Mouse (Mus musculus) lung, adult 2 months (tissue): ENCODE data around the gene Emilin2. TPM values are rescaled to one million over a fixed set of nuclear protein-coding genes. Genes with fewer than 3 reads are reported as not detected.

Experiments used
- DNase-seq: peaks from one replicate; pipeline ENCODE4 v3.0.0; 2022
- H3K4me1 ChIP-seq: fragments of 200-500 bp; 2 replicates; pipeline ENCODE4 v1.6.1; 2011; ENCODE audit warnings: low read length; ENCODE audit not compliant: control insufficient read depth, insufficient read depth
- H3K4me3 ChIP-seq: fragments of 200-500 bp; replicated peaks from 2 replicates; pipeline ENCODE3; 2011; ENCODE audit warnings: low read depth, mild to moderate bottlenecking, control low read depth, low read length; ENCODE audit errors: extremely low read depth
- CTCF ChIP-seq: fragments of 200-500 bp; IDR thresholded peaks from 2 replicates; pipeline ENCODE4 v1.5.1; 2011; ENCODE audit warnings: mild to moderate bottlenecking, low read length, control low read depth; ENCODE audit not compliant: insufficient read depth
- POLR2A ChIP-seq: fragments of 200-500 bp; IDR thresholded peaks from 2 replicates; pipeline ENCODE4 v1.6.1; 2011; ENCODE audit warnings: low read depth, mild to moderate bottlenecking, control low read depth, low read length, borderline replicate concordance; ENCODE audit errors: extremely low read depth
- WGBS: fragments of 180-500 bp; shearing (Covaris S2); methylation state at CpG from one replicate; pipeline ENCODE4 v1.1.7; 2018; 5-methylcytosine and 5-hydroxymethylcytosine counted together
- polyA plus RNA-seq: library from polyadenylated mRNA; depleted of rRNA; stranded (reverse); fragments of >200 nt; gene quantifications from 2 replicates; pipeline ENCODE4 v1.2.3, GENCODE M21; 2012; rRNA removed

Emilin2 gene
- polyA plus RNA-seq, 1 experiment = 17.3 TPM

DNA sequence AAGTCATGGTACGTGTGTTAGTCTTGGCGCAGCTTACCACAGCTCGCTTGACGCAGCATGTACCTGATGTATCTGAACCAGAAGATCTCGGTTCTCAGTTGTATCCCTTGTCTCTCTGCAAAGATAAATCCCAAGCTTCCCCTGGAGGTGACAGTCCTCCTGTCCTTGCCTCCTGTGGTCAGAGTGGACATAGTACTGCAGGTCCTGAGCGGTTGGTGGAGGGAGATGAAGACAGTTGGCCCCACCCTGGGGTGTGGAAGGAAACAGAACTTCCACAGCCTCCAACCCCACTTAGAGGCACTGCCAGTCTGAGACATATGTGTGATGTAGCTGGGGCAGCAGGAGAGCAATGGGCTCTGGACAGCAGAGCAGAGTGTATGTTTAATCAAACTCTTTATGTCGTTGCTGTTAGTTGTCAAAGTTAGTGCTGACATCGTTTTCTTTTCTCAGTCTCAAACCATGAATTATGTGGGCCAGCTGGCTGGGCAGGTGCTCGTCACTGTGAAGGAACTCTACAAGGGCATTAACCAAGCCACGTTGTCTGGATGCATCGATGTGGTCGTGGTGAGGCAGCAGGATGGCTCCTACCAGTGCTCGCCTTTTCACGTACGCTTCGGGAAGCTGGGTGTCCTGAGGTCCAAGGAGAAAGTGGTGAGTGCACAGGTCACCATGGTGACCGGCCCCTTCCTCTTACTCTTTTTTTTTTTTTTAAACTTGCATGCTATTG, 97.1 kb downstream of the Emilin2 start:
- WGBS = 68% methylated on average over 17 of the region's 17 CpGs
- DNase-seq = no peak
- TF ChIP-seq POLR2A (no peak), CTCF (no peak)
- H3K4me1 ChIP-seq = peaks cover 7% of the 10 kb centered on the region
- no peak overlapping the region for H3K4me3 ChIP-seq

DNA sequence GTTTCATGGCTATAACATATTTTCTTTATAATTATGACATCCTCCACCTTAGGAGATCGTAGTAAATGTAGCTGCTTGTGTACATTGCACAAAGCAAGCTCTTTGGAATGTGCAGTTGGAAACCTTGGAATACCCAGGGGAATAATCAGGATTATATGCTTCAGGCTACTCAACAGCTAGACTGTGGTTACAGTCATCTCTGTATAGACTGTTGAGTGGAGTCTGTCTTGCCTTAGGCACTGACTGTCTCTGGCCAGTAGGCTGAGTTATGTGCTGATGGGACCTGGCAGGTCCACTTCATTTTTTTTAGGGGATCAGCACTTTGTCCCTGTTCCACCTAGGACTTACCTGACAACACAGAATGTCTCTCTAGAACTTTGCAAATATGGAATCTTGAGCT, 98.1 kb downstream of the Emilin2 start:
- Histone ChIP-seq H3K4me3 (no peak overlapping the region), H3K4me1 (peaks cover 7% of the 10 kb centered on the region)
- no peak for DNase-seq
- TF ChIP-seq CTCF = no peak
- TF ChIP-seq POLR2A = no peak
- whole genome bisulfite sequencing = 81% methylated on average over 1 of the region's 1 CpGs

DNA sequence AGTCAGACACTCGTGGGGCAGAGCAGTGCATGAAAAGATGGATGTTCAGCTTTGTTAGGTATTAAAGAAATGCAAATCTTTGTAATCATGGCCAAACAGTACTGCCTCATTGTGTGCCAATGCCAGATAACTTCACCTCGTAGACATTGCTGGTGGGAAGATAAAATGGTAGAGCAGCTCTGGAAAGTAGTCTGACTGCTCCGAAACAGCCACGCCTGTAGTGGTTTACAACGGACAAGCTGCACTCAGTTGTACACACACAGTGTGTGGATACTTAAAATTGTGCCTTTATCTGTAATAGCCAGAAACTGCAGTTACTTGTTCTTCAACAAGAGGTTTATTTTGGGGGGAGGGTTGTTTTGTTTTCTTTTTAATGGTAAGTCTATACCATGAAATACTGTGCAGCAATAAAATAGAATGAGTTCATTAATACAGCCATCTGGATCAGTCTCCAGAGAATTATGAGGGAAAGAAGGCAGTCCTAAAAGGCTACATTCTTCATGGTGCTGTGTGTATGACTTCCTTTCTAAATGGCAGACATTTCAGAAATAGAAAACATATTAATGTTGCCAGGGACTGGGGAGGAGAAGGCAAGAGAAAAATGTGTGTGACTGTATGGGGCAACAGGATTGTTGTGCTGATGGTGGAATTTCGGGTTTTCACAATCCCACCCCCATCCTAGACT, 99.7 kb downstream of the Emilin2 start:
- H3K4me3 ChIP-seq = no peak overlapping the region
- no peak for DNase-seq
- WGBS = 67% methylated on average over 6 of the region's 6 CpGs
- TF ChIP-seq CTCF = no peak
- no peak for TF ChIP-seq POLR2A
- peaks cover 9% of the 10 kb centered on the region for H3K4me1 ChIP-seq

DNA sequence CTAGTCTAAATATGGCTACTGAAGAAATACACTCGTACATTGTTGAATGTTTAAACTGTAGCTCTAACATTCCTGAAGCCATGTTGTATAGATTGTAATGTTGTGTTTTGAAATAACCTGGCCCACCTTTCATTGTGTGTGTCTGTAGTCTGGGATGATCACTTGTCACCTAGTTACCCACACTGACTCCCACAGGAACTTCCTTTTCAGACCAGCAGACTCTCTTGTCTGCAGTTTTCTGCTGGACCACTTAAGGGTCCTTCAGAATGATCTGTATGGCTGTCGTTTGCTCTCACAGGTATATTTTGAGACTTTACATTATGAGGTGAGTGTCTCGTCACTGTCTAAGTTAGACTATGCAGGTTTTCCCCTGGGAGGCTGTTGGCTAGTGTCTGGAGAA, 101.8 kb downstream of the Emilin2 start:
- no peak for DNase-seq
- Histone ChIP-seq H3K4me1 (peaks cover 20% of the 10 kb centered on the region), H3K4me3 (no peak overlapping the region)
- no peak for TF ChIP-seq CTCF
- no peak for TF ChIP-seq POLR2A
- WGBS = 61% methylated on average over 3 of the region's 3 CpGs

DNA sequence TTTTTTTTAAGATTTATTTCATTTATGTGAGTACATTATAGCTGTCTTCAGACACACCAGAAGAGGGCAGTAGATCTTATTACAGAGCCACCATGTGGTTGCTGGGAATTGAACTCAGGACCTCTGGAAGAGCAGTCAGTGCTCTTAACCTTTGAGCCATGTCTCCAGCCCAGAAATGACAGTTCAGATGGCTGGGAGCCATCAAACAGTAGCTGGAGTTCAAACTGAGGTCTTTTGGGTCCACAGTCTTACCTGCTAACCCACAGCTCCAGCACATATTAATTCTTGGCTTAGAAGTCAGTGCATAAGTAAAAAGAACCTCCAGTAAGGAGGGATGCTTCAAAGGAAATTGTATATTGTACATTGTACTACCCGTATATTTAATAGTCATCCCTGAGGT, 102.9 kb downstream of the Emilin2 start:
- peaks cover 24% of the 10 kb centered on the region for H3K4me1 ChIP-seq
- whole genome bisulfite sequencing = 93% methylated on average over 1 of the region's 1 CpGs
- no peak for DNase-seq
- no peak for TF ChIP-seq CTCF
- TF ChIP-seq POLR2A = no peak
- H3K4me3 ChIP-seq = no peak overlapping the region

DNA sequence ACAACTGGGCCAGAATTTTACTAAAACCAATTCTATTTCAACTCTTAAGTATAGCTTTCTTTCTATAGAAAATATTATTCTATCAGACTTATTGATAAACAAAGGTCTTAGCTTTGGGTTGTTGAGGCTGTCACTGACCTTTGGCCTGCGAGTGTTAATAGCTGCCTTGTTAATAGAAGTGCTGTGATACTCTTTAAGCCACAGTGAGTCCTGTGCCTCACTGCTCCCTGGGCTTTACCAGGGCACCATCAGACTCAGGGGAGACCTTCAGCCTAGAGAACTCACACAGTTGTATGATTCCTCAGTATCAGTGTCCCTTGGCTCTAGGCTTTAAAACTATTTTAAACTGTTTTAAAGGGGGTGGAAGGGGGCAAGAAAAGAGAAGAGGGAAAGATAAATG, 103.4 kb downstream of the Emilin2 start:
- 97% methylated on average over 1 of the region's 1 CpGs for WGBS
- Histone ChIP-seq H3K4me3 (no peak overlapping the region), H3K4me1 (peaks cover 24% of the 10 kb centered on the region)
- no peak for DNase-seq
- TF ChIP-seq CTCF = no peak

DNA sequence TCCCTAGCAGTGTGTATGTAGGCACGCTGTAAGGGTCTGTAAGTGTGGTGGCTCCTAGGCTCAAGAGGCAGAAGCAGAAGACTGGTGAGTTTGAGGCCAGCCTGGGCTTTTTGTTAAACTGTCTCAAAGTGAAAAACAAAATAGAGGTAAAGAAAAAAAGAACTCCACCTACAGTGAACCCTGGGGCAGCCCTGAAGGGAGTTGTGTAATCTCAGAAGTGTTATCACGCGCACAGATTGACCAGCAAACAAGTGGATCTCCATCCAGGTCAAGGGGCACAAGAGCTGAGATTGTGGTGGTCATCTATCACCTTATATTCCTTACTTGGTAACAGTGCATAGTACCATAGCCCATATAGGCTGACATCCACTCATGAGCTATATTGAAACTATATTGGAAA, 104.5 kb downstream of the Emilin2 start:
- DNase-seq = no peak
- TF ChIP-seq CTCF (no peak), POLR2A (no peak)
- H3K4me3 ChIP-seq = no peak overlapping the region
- peaks cover 30% of the 10 kb centered on the region for H3K4me1 ChIP-seq
- WGBS = 79% methylated on average over 3 of the region's 3 CpGs

DNA sequence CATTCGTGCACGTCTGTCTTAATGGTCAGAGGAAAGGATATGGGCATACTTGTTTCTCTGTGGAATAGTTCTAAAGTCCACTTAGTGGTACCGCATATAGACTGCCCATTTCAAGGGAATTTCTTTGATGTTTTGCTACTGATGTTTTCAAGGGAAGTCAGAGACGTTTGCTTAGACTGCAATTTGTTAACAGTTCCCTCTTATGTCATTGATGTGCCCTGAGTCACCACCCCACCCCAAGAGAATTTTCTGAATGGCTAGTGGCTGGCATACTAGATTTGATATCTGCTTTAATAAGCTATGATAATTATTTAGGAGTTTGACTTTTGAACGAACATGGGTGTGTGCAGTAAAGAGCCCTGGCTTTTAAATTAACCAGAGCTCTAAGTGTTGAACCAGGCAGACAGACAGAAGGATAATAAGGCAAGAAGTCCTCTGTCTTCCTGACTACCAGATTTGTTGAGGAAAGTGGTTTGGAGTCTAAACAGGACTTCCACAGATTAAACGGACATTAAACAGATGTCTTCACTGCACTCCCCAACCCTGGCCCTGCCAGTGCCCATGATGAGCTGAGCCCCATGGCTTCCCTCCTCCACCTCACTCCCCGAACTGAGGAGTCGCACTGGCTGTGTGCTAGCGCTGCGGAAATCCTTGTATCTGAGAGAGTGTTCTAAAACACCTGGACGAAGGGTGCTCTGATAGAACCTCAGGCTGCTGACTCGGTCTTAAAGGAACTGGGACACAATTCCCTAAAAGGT, 105.5 kb downstream of the Emilin2 start:
- TF ChIP-seq POLR2A (no peak), CTCF (no peak)
- WGBS = 48% methylated on average over 12 of the region's 12 CpGs
- DNase-seq = no peak
- Histone ChIP-seq H3K4me1 (peaks cover 33% of the 10 kb centered on the region), H3K4me3 (no peak overlapping the region)

DNA sequence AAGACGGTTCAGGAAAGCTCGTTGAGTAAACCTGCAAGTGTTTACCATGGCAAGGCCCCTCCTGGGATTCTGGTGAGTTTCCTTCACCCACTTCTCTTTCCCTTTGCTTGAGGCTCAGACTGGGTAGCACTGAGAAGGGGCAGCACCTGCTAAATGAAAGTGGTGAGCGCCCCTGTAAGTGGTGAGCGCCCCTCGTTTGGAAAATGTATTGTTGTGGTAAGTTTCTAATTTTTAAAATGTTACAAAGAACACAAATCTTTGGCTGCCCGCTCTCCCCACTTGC, 107.0 kb downstream of the Emilin2 start:
- Histone ChIP-seq H3K4me3 (no peak overlapping the region), H3K4me1 (peaks cover 33% of the 10 kb centered on the region)
- 65% methylated on average over 6 of the region's 6 CpGs for WGBS
- DNase-seq = no peak
- TF ChIP-seq POLR2A = no peak
- TF ChIP-seq CTCF = no peak

DNA sequence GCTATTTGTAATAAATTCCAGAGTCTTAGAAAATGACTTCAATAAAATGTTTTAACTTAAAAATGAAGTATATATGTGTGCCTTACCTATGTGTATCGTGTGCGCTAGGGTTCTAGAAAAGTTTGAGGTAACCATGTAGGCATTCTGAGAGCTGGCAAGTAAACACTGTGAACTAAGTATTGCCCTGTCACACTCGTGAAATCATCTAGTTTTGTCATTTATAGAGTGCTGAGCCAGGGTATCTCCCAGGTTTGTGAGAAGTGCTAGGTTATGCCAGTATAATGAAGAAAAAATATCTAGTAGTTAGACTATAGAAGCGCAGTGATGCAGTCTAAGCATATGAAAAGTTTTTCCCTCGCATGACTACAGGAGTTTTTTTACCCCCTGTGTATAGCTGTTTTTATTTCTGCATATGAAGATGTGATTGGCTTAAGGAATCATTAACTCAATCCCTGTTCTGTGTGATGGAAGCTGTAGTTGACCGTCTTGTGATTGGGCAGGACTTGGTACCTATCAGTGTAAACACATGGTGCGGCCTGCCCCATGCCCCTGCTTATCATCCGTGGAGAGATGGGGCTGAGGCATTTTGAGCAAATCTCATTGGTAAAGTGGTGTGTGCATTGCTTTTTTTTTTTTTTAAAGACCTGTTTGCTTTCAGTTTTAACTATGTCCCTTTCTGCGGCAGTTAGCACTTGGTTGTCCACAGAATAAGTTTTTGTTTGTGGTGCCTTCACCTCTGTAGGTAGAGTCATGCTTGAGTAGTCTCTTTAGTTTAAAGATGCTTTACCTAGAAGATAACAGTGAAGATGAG, 107.6 kb downstream of the Emilin2 start:
- no peak for DNase-seq
- WGBS = 71% methylated on average over 9 of the region's 9 CpGs
- Histone ChIP-seq H3K4me1 (peaks cover 33% of the 10 kb centered on the region), H3K4me3 (no peak overlapping the region)
- TF ChIP-seq POLR2A (no peak), CTCF (no peak)

Other genes starting within 250 kb of the Emilin2 start
- gene Lpin2, start 129.4 kb downstream of the Emilin2 start, polyA plus RNA-seq = 51.2 and 55.8 TPM in 2 replicates
- gene Gm4707, start 147.9 kb upstream of the Emilin2 start, polyA plus RNA-seq = 0.42 and 0.53 TPM in 2 replicates
- 6.9 and 8.3 TPM in 2 replicates for gene Smchd1, start 163.4 kb upstream of the Emilin2 start, polyA plus RNA-seq
- 0.12 and 0.14 TPM in 2 replicates for gene Ndc80, start 214.9 kb upstream of the Emilin2 start, polyA plus RNA-seq
- 0.12 TPM in 1 of 2 replicates, not detected in the other for gene Spdya, start 240.1 kb upstream of the Emilin2 start, polyA plus RNA-seq